ENCODE assay signal across 26 mouse cellular contexts in genomic region chr1:131619348-131619747, GRCm38 (mm10). TPM values are rescaled to one million over a fixed set of nuclear protein-coding genes. Genes with fewer than 3 reads are reported as not detected.
DNase-seq lines count a peak whose midpoint lies in the region; ATAC-seq and TF ChIP-seq lines count a peak whose summit lies in the region.
"Had no signal": no experiment of that assay in that cellular context is flagged by ENCODE, and none has a peak within 500 bp of the region (broad histone marks: within the 10 kb centered on the region; RNA-seq: fewer than 3 reads in every experiment).

No protein-coding gene starts in this region.

- no peak overlapping the region for H3K9ac ChIP-seq in kidney, embryonic 14.5 days (ENCODE audit: low read depth, low read length)
- no peak overlapping the region for H3K9ac ChIP-seq in liver, adult 2 months (ENCODE audit: low read depth, low read length)
- H3K9ac ChIP-seq in liver, embryonic 11.5 days (ENCODE audit: low read depth, low read length) = no peak overlapping the region
- H3K9ac ChIP-seq: embryonic facial prominence, embryonic 12.5 days; forebrain, embryonic 13.5 days; forebrain, embryonic 15.5 days had no signal

- ATAC-seq in kidney, embryonic 14.5 days (ENCODE audit: low FRiP score, low TSS enrichment) = no peak
- ATAC-seq in liver, embryonic 11.5 days (replicated peaks; ENCODE audit: low FRiP score) = no peak
- ATAC-seq: activated CD4-positive, CD25-positive, alpha-beta regulatory T cell, adult 4 months; CD4-positive, CD25-positive, alpha-beta regulatory T cell, adult 4 months; forebrain, embryonic 13.5 days; forebrain, embryonic 15.5 days; Patski had no signal

- no peaks in the 10 kb centered on the region for H3K4me1 ChIP-seq in kidney, adult 2 months (ENCODE audit: control insufficient read depth, insufficient read depth, low read length)
- H3K4me1 ChIP-seq in kidney, embryonic 14.5 days (ENCODE audit: control insufficient read depth, insufficient read depth, low read length) = no peaks in the 10 kb centered on the region
- peaks cover 28% of the 10 kb centered on the region for H3K4me1 ChIP-seq in liver, adult 2 months (ENCODE audit: control insufficient read depth, insufficient read depth, low read length)
- peaks cover 5% of the 10 kb centered on the region for H3K4me1 ChIP-seq in liver, embryonic 11.5 days (replicated peaks; ENCODE audit: control insufficient read depth, insufficient read depth, low read length)
- H3K4me1 ChIP-seq: embryonic facial prominence, embryonic 12.5 days; forebrain, embryonic 13.5 days; forebrain, embryonic 15.5 days had no signal

- H3K4me2 ChIP-seq in kidney, embryonic 14.5 days (replicated peaks; ENCODE audit: low read depth, low read length) = no peak overlapping the region
- no peak overlapping the region for H3K4me2 ChIP-seq in liver, embryonic 11.5 days
- H3K4me2 ChIP-seq: embryonic facial prominence, embryonic 12.5 days; forebrain, embryonic 13.5 days; forebrain, embryonic 15.5 days had no signal

- DNase-seq in heart, adult 11 months = peak; percentile 39
- DNase-seq in heart, postnatal 4 days = no peak
- peak; percentile 28 for DNase-seq in kidney, adult 2 months
- DNase-seq in liver, adult 2 months (ENCODE audit: extremely low read depth, low read depth, low spot score) = peak; percentile 96
- DNase-seq in liver, embryonic 11.5 days (ENCODE audit: low spot score) = no peak
- DNase-seq: adrenal gland, adult 8-10 months; adrenal gland, postnatal 14 days; adrenal gland, postnatal 36 days; B cell, adult 2 months; cerebellum, adult 11-12 months; cerebellum, adult 2 months; cerebellum, adult 9-10 months; cerebellum, postnatal 10 days; cerebellum, postnatal 25 days had no signal

- H3K4me3 ChIP-seq in kidney, adult 2 months (ENCODE audit: insufficient read depth, low read depth, low read length) = no peak overlapping the region
- no peak overlapping the region for H3K4me3 ChIP-seq in kidney, embryonic 14.5 days (ENCODE audit: low read length)
- no peak overlapping the region for H3K4me3 ChIP-seq in liver, adult 2 months (ENCODE audit: insufficient read depth, low read depth, low read length)
- no peak overlapping the region for H3K4me3 ChIP-seq in liver, embryonic 11.5 days (ENCODE audit: low read depth, low read length)
- H3K4me3 ChIP-seq: embryonic facial prominence, embryonic 10.5 days; embryonic facial prominence, embryonic 12.5 days; forebrain, embryonic 13.5 days; forebrain, embryonic 15.5 days had no signal

- no peak for TF ChIP-seq POLR2A in kidney, adult 2 months (IDR thresholded peaks at IDR 0.05; ENCODE audit: low read depth, low read length)
- no peak for TF ChIP-seq POLR2A in liver, adult 2 months (IDR thresholded peaks at IDR 0.05; ENCODE audit: extremely low read depth, insufficient read depth, low read length)

- no peak overlapping the region for H3K27ac ChIP-seq in kidney, adult 2 months (ENCODE audit: insufficient read depth, low read depth, low read length)
- H3K27ac ChIP-seq in kidney, embryonic 14.5 days (ENCODE audit: low read depth, low read length) = no peak overlapping the region
- H3K27ac ChIP-seq in liver, adult 2 months (replicated peaks; ENCODE audit: insufficient read depth, low read depth, low read length) = peak overlapping the region; percentile 49
- no peak overlapping the region for H3K27ac ChIP-seq in liver, embryonic 11.5 days (ENCODE audit: low read depth, low read length)
- H3K27ac ChIP-seq: embryonic facial prominence, embryonic 10.5 days; embryonic facial prominence, embryonic 12.5 days; forebrain, embryonic 13.5 days; forebrain, embryonic 15.5 days had no signal

- TF ChIP-seq CTCF in kidney, adult 2 months (conservative IDR thresholded peaks at IDR 0.05; ENCODE audit: insufficient read depth, insufficient read length, low read depth, low read length) = no peak
- no peak for TF ChIP-seq CTCF in liver, adult 2 months (IDR thresholded peaks at IDR 0.05; ENCODE audit: low read depth, low read length)

- H3K36me3 ChIP-seq in kidney, adult 2 months (ENCODE audit: control insufficient read depth, insufficient read depth, low read length) = no peaks in the 10 kb centered on the region
- no peaks in the 10 kb centered on the region for H3K36me3 ChIP-seq in kidney, embryonic 14.5 days (ENCODE audit: control insufficient read depth, insufficient read depth, low read length)
- no peaks in the 10 kb centered on the region for H3K36me3 ChIP-seq in liver, adult 2 months (ENCODE audit: control insufficient read depth, insufficient read depth, low read length)
- no peaks in the 10 kb centered on the region for H3K36me3 ChIP-seq in liver, embryonic 11.5 days (ENCODE audit: control insufficient read depth, insufficient read depth, low read length)
- H3K36me3 ChIP-seq: embryonic facial prominence, embryonic 10.5 days; embryonic facial prominence, embryonic 12.5 days; forebrain, embryonic 15.5 days; G1E had no signal

- no peaks in the 10 kb centered on the region for H3K9me3 ChIP-seq in kidney, embryonic 14.5 days (ENCODE audit: control insufficient read depth, low read length)
- H3K9me3 ChIP-seq in liver, embryonic 11.5 days (ENCODE audit: control insufficient read depth, low read length) = no peaks in the 10 kb centered on the region
- H3K9me3 ChIP-seq: embryonic facial prominence, embryonic 10.5 days; embryonic facial prominence, embryonic 12.5 days; forebrain, embryonic 13.5 days had no signal

- H3K79me2 ChIP-seq in liver, adult 2 months (ENCODE audit: control insufficient read depth, insufficient read depth, low read length) = no peaks in the 10 kb centered on the region

- no peaks in the 10 kb centered on the region for H3K27me3 ChIP-seq in kidney, adult 2 months (replicated peaks; ENCODE audit: control insufficient read depth, insufficient read depth, low read length)
- no peaks in the 10 kb centered on the region for H3K27me3 ChIP-seq in kidney, embryonic 14.5 days (ENCODE audit: control insufficient read depth, insufficient read depth, low read length)
- H3K27me3 ChIP-seq in liver, adult 2 months (ENCODE audit: control insufficient read depth, insufficient read depth, low read length) = no peaks in the 10 kb centered on the region
- no peaks in the 10 kb centered on the region for H3K27me3 ChIP-seq in liver, embryonic 11.5 days (replicated peaks; ENCODE audit: control insufficient read depth, insufficient read depth, low read length)
- H3K27me3 ChIP-seq: CH12.LX; embryonic facial prominence, embryonic 12.5 days; forebrain, embryonic 13.5 days; forebrain, embryonic 15.5 days had no signal

- WGBS in kidney, adult 2 months = 70% methylated on average over 7 of the region's 7 CpGs
- 90% methylated on average over 7 of the region's 7 CpGs for WGBS in kidney, embryonic 14.5 days
- WGBS in liver, adult 2 months = 21% methylated on average over 7 of the region's 7 CpGs
- WGBS in liver, embryonic 11.5 days = 82% methylated on average over 7 of the region's 7 CpGs

RNA-seq across cellular contexts. Expression of gene Ctse, which starts 18.8 kb away (rescaled TPM):
- 1 to 10 TPM in 1 of 2 experiments, under 1 TPM in 1; 0.81 to 2.1 TPM for total RNA-seq in heart, postnatal 4 days (2021)
- 1.8 and 2.6 TPM in 2 replicates for polyA plus RNA-seq in kidney, adult 2 months (2012; rRNA removed)
- polyA plus RNA-seq in kidney, embryonic 14.5 days (2014; fragmentation: Nextera tagmentation; extraction: Ambion mirVana) = 5.9 and 9.9 TPM in 2 replicates
- total RNA-seq in liver, adult 2 months (2014; rRNA removed) = 0.20 TPM in 1 of 2 replicates, not detected in the other
- 0.11 and 15.8 TPM in 2 replicates for polyA plus RNA-seq in liver, adult 2 months (2012; rRNA removed)
- 9.3 and 10.6 TPM in 2 replicates for polyA plus RNA-seq in liver, embryonic 11.5 days (2014; fragmentation: Nextera tagmentation; extraction: Ambion mirVana)
- polyA plus RNA-seq: cortical plate, adult 2 months; embryonic facial prominence, embryonic 10.5 days; forebrain, embryonic 13.5 days; forebrain, embryonic 15.5 days; Patski had no signal

RNA-seq across cellular contexts. Expression of gene Avpr1b, which starts 20.3 kb away (rescaled TPM):
- not detected for total RNA-seq in heart, postnatal 4 days (2021)
- polyA plus RNA-seq in kidney, adult 2 months (2012; rRNA removed) = not detected in 2 replicates
- polyA plus RNA-seq in kidney, embryonic 14.5 days (2014; fragmentation: Nextera tagmentation; extraction: Ambion mirVana) = not detected in 2 replicates
- not detected in 2 replicates for total RNA-seq in liver, adult 2 months (2014; rRNA removed)
- polyA plus RNA-seq in liver, adult 2 months (2012; rRNA removed) = not detected in 2 replicates
- polyA plus RNA-seq in liver, embryonic 11.5 days (2014; fragmentation: Nextera tagmentation; extraction: Ambion mirVana) = not detected in 2 replicates
- total RNA-seq: adrenal gland, adult 18-20 months; adrenal gland, adult 8-10 months; adrenal gland, postnatal 36 days had no signal
- polyA plus RNA-seq: CD4-positive, CD25-positive, alpha-beta regulatory T cell, adult 4 months; cerebellum, adult 2 months; cortical plate, adult 2 months; embryonic facial prominence, embryonic 10.5 days; embryonic facial prominence, embryonic 12.5 days; forebrain, embryonic 13.5 days; forebrain, embryonic 15.5 days; G1E; Patski had no signal

Comparison
In these comparisons a context has a peak if more than half of its experiments do, and no peak if none do; other contexts are left out.
1. DNase-seq: peak in heart, adult 11 months (single experiment), kidney, adult 2 months (single experiment) and liver, adult 2 months (single experiment); none in heart, postnatal 4 days (single experiment) and liver, embryonic 11.5 days (single experiment).